Mouse (Mus musculus): ENCODE results near the gene Ttc16.

- TF ChIP-seq CTCF (IDR thresholded peaks at IDR 0.05; ENCODE audit: control insufficient read depth, insufficient read depth, insufficient replicate concordance, low read depth, low read length) (no peak), POLR2A (IDR thresholded peaks at IDR 0.05; ENCODE audit: control insufficient read depth, low read depth, low read length) (no peak)
Observed at GRCm38 (mm10) chr2:32712108-32712551, 63.3 kb downstream of the Ttc16 start.

All from testis, adult 2 months (tissue).